Mouse (Mus musculus): Measurements from ENCODE around the gene Parp9. TPM values are rescaled to one million over a fixed set of nuclear protein-coding genes. Genes with fewer than 3 reads are reported as not detected.

Gene Parp9
- polyA plus RNA-seq, 1 experiment = 15.7 TPM

- Histone ChIP-seq H3K4me3 (ENCODE audit: insufficient read depth, low read depth, low read length) (no peak overlapping the region), H3K4me1 (ENCODE audit: control insufficient read depth, insufficient read depth, insufficient read length, low read length) (no peaks in the 10 kb centered on the region), H3K27ac (replicated peaks; ENCODE audit: low read depth, low read length) (no peak overlapping the region)
Observed at GRCm38 (mm10) chr16:36008396-36008795, 70.1 kb downstream of the Parp9 start.

- no peak overlapping the region for H3K27ac ChIP-seq (replicated peaks; ENCODE audit: low read depth, low read length)
- no peaks in the 10 kb centered on the region for H3K4me1 ChIP-seq (ENCODE audit: control insufficient read depth, insufficient read depth, insufficient read length, low read length)
- no peak overlapping the region for H3K4me3 ChIP-seq (ENCODE audit: insufficient read depth, low read depth, low read length)
Observed at GRCm38 (mm10) chr16:36016335-36016734, 78.1 kb downstream of the Parp9 start.

Other genes starting within 250 kb of the Parp9 start
- gene Dirc2, start 169.1 kb upstream of the Parp9 start, polyA plus RNA-seq (2012; ENCODE audit: insufficient read depth, insufficient read length, missing spikeins) = 12.8 and 15.6 TPM in 2 replicates
- 1.5 and 3.1 TPM in 2 replicates for gene Hspbap1, start 168.1 kb upstream of the Parp9 start, polyA plus RNA-seq (2012; ENCODE audit: insufficient read depth, insufficient read length, missing spikeins)
- gene Parp14, start 66.9 kb upstream of the Parp9 start, polyA plus RNA-seq (2012; ENCODE audit: insufficient read depth, insufficient read length, missing spikeins) = 4.6 and 5.4 TPM in 2 replicates
- gene Dtx3l, start 681 bp downstream of the Parp9 start, polyA plus RNA-seq (2012; ENCODE audit: insufficient read depth, insufficient read length, missing spikeins) = 6.1 and 6.3 TPM in 2 replicates
- 20.4 and 28.2 TPM in 2 replicates for gene Kpna1, start 40.3 kb downstream of the Parp9 start, polyA plus RNA-seq (2012; ENCODE audit: insufficient read depth, insufficient read length, missing spikeins)
- 3.3 and 4.1 TPM in 2 replicates for gene Wdr5b, start 102.7 kb downstream of the Parp9 start, polyA plus RNA-seq (2012; ENCODE audit: insufficient read depth, insufficient read length, missing spikeins)
- 372 and 403 TPM in 2 replicates for gene Fam162a, start 133.1 kb downstream of the Parp9 start, polyA plus RNA-seq (2012; ENCODE audit: insufficient read depth, insufficient read length, missing spikeins)
- 79.2 and 93.0 TPM in 2 replicates for gene Ccdc58, start 133.2 kb downstream of the Parp9 start, polyA plus RNA-seq (2012; ENCODE audit: insufficient read depth, insufficient read length, missing spikeins)
- not detected in 2 replicates for gene Csta1, start 192.8 kb downstream of the Parp9 start, polyA plus RNA-seq (2012; ENCODE audit: insufficient read depth, insufficient read length, missing spikeins)
- gene Stfa2l1, start 218.3 kb downstream of the Parp9 start, polyA plus RNA-seq (2012; ENCODE audit: insufficient read depth, insufficient read length, missing spikeins) = not detected in 2 replicates
- not detected in 2 replicates for gene Gm5483, start 245.7 kb downstream of the Parp9 start, polyA plus RNA-seq (2012; ENCODE audit: insufficient read depth, insufficient read length, missing spikeins)